Comparison of ENCODE assay signal across 12 mouse cellular contexts in the genomic region with DNA sequence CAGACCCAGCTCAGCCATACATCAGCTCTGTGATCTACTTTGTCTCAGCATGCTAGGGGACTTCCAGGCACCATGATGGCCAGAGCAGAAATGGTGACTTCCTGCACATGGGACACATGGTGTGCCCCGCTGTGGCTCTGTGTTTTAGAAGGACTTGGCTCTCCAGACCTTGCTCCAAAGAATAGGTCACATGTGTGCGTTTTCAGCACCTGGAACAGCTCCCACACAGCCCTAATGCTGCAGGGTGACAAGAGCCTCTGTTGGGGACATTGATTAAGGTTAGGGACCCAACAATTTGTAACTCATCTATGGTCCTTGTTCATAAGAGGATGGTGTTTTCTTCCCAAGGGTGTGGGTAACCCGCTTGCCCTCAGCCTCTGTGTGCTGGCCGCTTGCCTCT. TPM values are rescaled to one million over a fixed set of nuclear protein-coding genes. Genes with fewer than 3 reads are reported as not detected.
DNase-seq lines count a peak whose midpoint lies in the region; ATAC-seq and TF ChIP-seq lines count a peak whose summit lies in the region.
"Had no signal": no experiment of that assay in that cellular context is flagged by ENCODE, and none has a peak within 500 bp of the region (broad histone marks: within the 10 kb centered on the region; RNA-seq: fewer than 3 reads in every experiment).

No protein-coding gene starts in this region.

- ATAC-seq in heart, postnatal 0 days (ENCODE audit: insufficient read depth, low read depth), result peak; percentile 62; the same call in 1 of the 2 replicates
- ATAC-seq in heart, embryonic 11.5 days (replicated peaks; ENCODE audit: insufficient number of reproducible peaks, low FRiP score, low TSS enrichment), result no peak
- no peak for ATAC-seq in embryonic facial prominence, embryonic 11.5 days (replicated peaks; ENCODE audit: insufficient number of reproducible peaks, low FRiP score, low TSS enrichment, low read depth)
- no peak for ATAC-seq in frontal cortex, adult (ENCODE audit: low TSS enrichment)
- ATAC-seq: CD4-positive, CD25-positive, alpha-beta regulatory T cell, adult 4 months had no signal

- no peak overlapping the region for H3K27ac ChIP-seq in heart, postnatal 0 days (ENCODE audit: low read depth)
- no peak overlapping the region for H3K27ac ChIP-seq in heart, embryonic 11.5 days (ENCODE audit: low read depth, low read length)
- no peak overlapping the region for H3K27ac ChIP-seq in embryonic facial prominence, embryonic 11.5 days (replicated peaks; ENCODE audit: low read depth, low read length)

- no peak for TF ChIP-seq CTCF in heart, postnatal 0 days (IDR thresholded peaks at IDR 0.05; ENCODE audit: low read depth)

- H3K9ac ChIP-seq in heart, postnatal 0 days (replicated peaks; ENCODE audit: low read depth, low read length), result no peak overlapping the region
- no peak overlapping the region for H3K9ac ChIP-seq in heart, embryonic 11.5 days (ENCODE audit: low read depth, low read length)
- H3K9ac ChIP-seq in embryonic facial prominence, embryonic 11.5 days (replicated peaks; ENCODE audit: low read length), result no peak overlapping the region

- no peaks in the 10 kb centered on the region for H3K27me3 ChIP-seq in heart, postnatal 0 days (ENCODE audit: control insufficient read depth, insufficient read depth, low read length)
- H3K27me3 ChIP-seq in heart, embryonic 11.5 days (ENCODE audit: control insufficient read depth, insufficient read depth, low read length), result peaks cover 2% of the 10 kb centered on the region; the same call in 1 of the 2 replicates
- H3K27me3 ChIP-seq in embryonic facial prominence, embryonic 11.5 days (ENCODE audit: control insufficient read depth, insufficient read depth, low read length), result no peaks in the 10 kb centered on the region

- no peak overlapping the region for H3K4me2 ChIP-seq in heart, postnatal 0 days (ENCODE audit: low read depth, low read length)
- no peak overlapping the region for H3K4me2 ChIP-seq in heart, embryonic 11.5 days
- no peak overlapping the region for H3K4me2 ChIP-seq in embryonic facial prominence, embryonic 11.5 days (ENCODE audit: low read depth, low read length)

- no peaks in the 10 kb centered on the region for H3K9me3 ChIP-seq in heart, postnatal 0 days (replicated peaks; ENCODE audit: control insufficient read depth, low read length)
- H3K9me3 ChIP-seq in heart, embryonic 11.5 days (replicated peaks; ENCODE audit: control insufficient read depth, low read length), result no peaks in the 10 kb centered on the region
- H3K9me3 ChIP-seq in embryonic facial prominence, embryonic 11.5 days (replicated peaks; ENCODE audit: control insufficient read depth, low read length), result no peaks in the 10 kb centered on the region

- no peak for TF ChIP-seq EP300 in heart, postnatal 0 days (IDR thresholded peaks at IDR 0.05; ENCODE audit: low read depth)

- no peaks in the 10 kb centered on the region for H3K4me1 ChIP-seq in heart, postnatal 0 days (ENCODE audit: control insufficient read depth, insufficient read depth)
- H3K4me1 ChIP-seq in heart, embryonic 11.5 days (ENCODE audit: control insufficient read depth, insufficient read depth, low read length), result no peaks in the 10 kb centered on the region
- no peaks in the 10 kb centered on the region for H3K4me1 ChIP-seq in embryonic facial prominence, embryonic 11.5 days (ENCODE audit: control insufficient read depth, insufficient read depth, low read length)

- H3K36me3 ChIP-seq in heart, postnatal 0 days (replicated peaks; ENCODE audit: control insufficient read depth, insufficient read depth, low read length), result no peaks in the 10 kb centered on the region
- no peaks in the 10 kb centered on the region for H3K36me3 ChIP-seq in heart, embryonic 11.5 days (ENCODE audit: control insufficient read depth, insufficient read depth, low read length)
- H3K36me3 ChIP-seq in embryonic facial prominence, embryonic 11.5 days (replicated peaks; ENCODE audit: control insufficient read depth, insufficient read depth, low read depth, low read length), result no peaks in the 10 kb centered on the region

- 34% methylated on average over 4 of the region's 4 CpGs for WGBS in heart, postnatal 0 days
- WGBS in heart, embryonic 11.5 days (ENCODE audit: insufficient replicate concordance), result 50% methylated on average over 4 of the region's 4 CpGs
- 41% methylated on average over 4 of the region's 4 CpGs for WGBS in embryonic facial prominence, embryonic 11.5 days

- DNase-seq in heart, postnatal 0 days (ENCODE audit: low spot score), result peak; percentile 31
- peak; percentile 37 for DNase-seq in thymus, postnatal 14 days
- no peak for DNase-seq in thymus, adult 18-20 months
- peak; percentile 74 for DNase-seq in embryonic facial prominence, embryonic 11.5 days (ENCODE audit: low spot score)
- DNase-seq in retina, postnatal 1 day, result peak; percentile 51
- DNase-seq in MN1 (ENCODE audit: low spot score), result no peak

- H3K4me3 ChIP-seq in heart, postnatal 0 days (ENCODE audit: low read depth, low read length), result no peak overlapping the region
- H3K4me3 ChIP-seq in heart, embryonic 11.5 days (ENCODE audit: low read depth, low read length), result no peak overlapping the region
- H3K4me3 ChIP-seq in embryonic facial prominence, embryonic 11.5 days (ENCODE audit: low read depth, low read length), result no peak overlapping the region

RNA-seq across cellular contexts. Expression of gene Tmem255b, which starts 13.2 kb away (rescaled TPM):
- 3.1 and 8.9 TPM in 2 replicates for total RNA-seq in heart, postnatal 0 days (2014; rRNA removed; ENCODE audit: low replicate concordance)
- polyA plus RNA-seq in heart, postnatal 0 days (2015; fragmentation: Nextera tagmentation; extraction: Ambion mirVana), result 3.3 and 3.6 TPM in 2 replicates
- polyA plus RNA-seq in heart, embryonic 11.5 days (2014; fragmentation: Nextera tagmentation; extraction: Ambion mirVana), result 0.25 and 0.33 TPM in 2 replicates
- 0.36 and 0.38 TPM in 2 replicates for polyA plus RNA-seq in embryonic facial prominence, embryonic 11.5 days (2014; fragmentation: Nextera tagmentation; extraction: Ambion mirVana)
- total RNA-seq: liver, adult 2 months had no signal
- polyA plus RNA-seq: CD4-positive, CD25-positive, alpha-beta regulatory T cell, adult 4 months had no signal

RNA-seq across cellular contexts. Expression of gene Grk1, which starts 43.3 kb away (rescaled TPM):
- total RNA-seq in heart, postnatal 0 days (2014; rRNA removed; ENCODE audit: low replicate concordance), result 0.42 TPM in 1 of 2 replicates, not detected in the other
- polyA plus RNA-seq in heart, postnatal 0 days (2015; fragmentation: Nextera tagmentation; extraction: Ambion mirVana), result not detected in 2 replicates
- 0.04 and 0.06 TPM in 2 replicates for polyA plus RNA-seq in heart, embryonic 11.5 days (2014; fragmentation: Nextera tagmentation; extraction: Ambion mirVana)
- polyA plus RNA-seq in embryonic facial prominence, embryonic 11.5 days (2014; fragmentation: Nextera tagmentation; extraction: Ambion mirVana), result 0.06 TPM in 1 of 2 replicates, not detected in the other
- total RNA-seq: gastrocnemius, adult 8-10 months; liver, adult 2 months had no signal
- polyA plus RNA-seq: CD4-positive, CD25-positive, alpha-beta regulatory T cell, adult 4 months; kidney, embryonic 14.5 days; liver, adult 2 months had no signal

RNA-seq across cellular contexts. Expression of gene Gas6, which starts 46.1 kb away (rescaled TPM):
- 275 and 304 TPM in 2 replicates for total RNA-seq in heart, postnatal 0 days (2014; rRNA removed; ENCODE audit: low replicate concordance)
- 175 and 179 TPM in 2 replicates for polyA plus RNA-seq in heart, postnatal 0 days (2015; fragmentation: Nextera tagmentation; extraction: Ambion mirVana)
- 12.4 and 17.7 TPM in 2 replicates for polyA plus RNA-seq in heart, embryonic 11.5 days (2014; fragmentation: Nextera tagmentation; extraction: Ambion mirVana)
- 4.5 and 5.0 TPM in 2 replicates for polyA plus RNA-seq in embryonic facial prominence, embryonic 11.5 days (2014; fragmentation: Nextera tagmentation; extraction: Ambion mirVana)
- polyA plus RNA-seq: CD4-positive, CD25-positive, alpha-beta regulatory T cell, adult 4 months had no signal

RNA-seq across cellular contexts. Expression of gene Atp4b, which starts 51.5 kb away (rescaled TPM):
- total RNA-seq in heart, postnatal 0 days (2014; rRNA removed; ENCODE audit: low replicate concordance), result not detected in 2 replicates
- 0.08 and 0.14 TPM in 2 replicates for polyA plus RNA-seq in heart, postnatal 0 days (2015; fragmentation: Nextera tagmentation; extraction: Ambion mirVana)
- polyA plus RNA-seq in heart, embryonic 11.5 days (2014; fragmentation: Nextera tagmentation; extraction: Ambion mirVana), result 0.21 TPM in 1 of 2 replicates, not detected in the other
- not detected in 2 replicates for polyA plus RNA-seq in embryonic facial prominence, embryonic 11.5 days (2014; fragmentation: Nextera tagmentation; extraction: Ambion mirVana)
- total RNA-seq: gastrocnemius, adult 8-10 months; liver, adult 2 months had no signal
- polyA plus RNA-seq: CD4-positive, CD25-positive, alpha-beta regulatory T cell, adult 4 months; kidney, embryonic 14.5 days; liver, adult 2 months had no signal

Comparison
In these comparisons a context has a peak if more than half of its experiments do, and no peak if none do; other contexts are left out.
1. DNase-seq: peak in heart, postnatal 0 days (single experiment), thymus, postnatal 14 days (single experiment), embryonic facial prominence, embryonic 11.5 days (single experiment) and retina, postnatal 1 day (single experiment); none in thymus, adult 18-20 months (0 of 2) and MN1 (single experiment).